ENCODE assay signal across 8 mouse cellular contexts in genomic region chr5:122899777-122900557, GRCm38 (mm10). TPM values are rescaled to one million over a fixed set of nuclear protein-coding genes. Genes with fewer than 3 reads are reported as not detected.
DNase-seq lines count a peak whose midpoint lies in the region; ATAC-seq lines count a peak whose summit lies in the region.

No protein-coding gene starts in this region.

- peak; percentile 87 for ATAC-seq in inflammation-experienced regulatory T-cells, adult 6 months
- ATAC-seq in megakaryocyte progenitor cell, adult 5-6 weeks (replicated peaks; ENCODE audit: poor library complexity) = peak; percentile 75

- peak; percentile 95 to 96 for DNase-seq in adrenal gland, adult (ENCODE audit: inconsistent age in 2 of 2, low spot score in 1 of 2)
- peak; percentile 88 for DNase-seq in embryo, embryonic 10 days (ENCODE audit: low spot score)
- peak; percentile 88 for DNase-seq in gastrocnemius, postnatal 10 days
- DNase-seq in left cerebral cortex, adult 9 months (ENCODE audit: low spot score in 2 of 2) = peak; percentile 49 to 77
- DNase-seq in right cerebral cortex, postnatal 10 days (ENCODE audit: low spot score in 2 of 2) = peak; percentile 91 to 92
- DNase-seq in urinary bladder, postnatal 14 days (ENCODE audit: low spot score) = peak; percentile 91

RNA-seq across cellular contexts. Expression of gene Rnf34, which starts 50.1 kb away (rescaled TPM):
- 10 to 100 TPM; 12.7 to 15.9 TPM for total RNA-seq in gastrocnemius, postnatal 10 days (2021)
- polyA plus RNA-seq in inflammation-experienced regulatory T-cells, adult 6 months (2017; shearing (Covaris generic)) = 10 to 100 TPM; 26.7 to 33.8 (median 27.6) TPM
- total RNA-seq in megakaryocyte progenitor cell, adult 5-6 weeks (2015) = 7.9 and 10.1 TPM in 2 replicates
- 12.7 and 15.6 TPM in 2 replicates for total RNA-seq in megakaryocyte progenitor cell, adult 5-6 weeks (2017)

Comparison
In these comparisons a context has a peak if more than half of its experiments do, and no peak if none do; other contexts are left out.
1. Peak in every context shown above with its lines: DNase-seq and ATAC-seq.